Mouse (Mus musculus): ENCODE results near the gene Ebf1. TPM values are rescaled to one million over a fixed set of nuclear protein-coding genes. Genes with fewer than 3 reads are reported as not detected.
A peak's percentile ranks its signal among the peaks of the same experiment; 100 is the strongest.

Gene Ebf1
- polyA plus RNA-seq, 1 experiment from 2014 or later = 54.5 TPM

GRCm38 (mm10) chr11:44622023-44622731, 5.1 kb downstream of the Ebf1 start:
- 33% methylated on average over 11 of the region's 11 CpGs for WGBS
- H3K4me2 ChIP-seq (ENCODE audit: low read depth, low read length) = peak overlapping the region; percentile 70
- peak overlapping the region; percentile 95; the same call in 1 of the 2 replicates for H3K9ac ChIP-seq (ENCODE audit: low read depth, low read length)
- peak; percentile 77 for DNase-seq (ENCODE audit: low spot score)
- H3K4me3 ChIP-seq (ENCODE audit: low read depth, low read length) = peak overlapping the region; percentile 71
- ATAC-seq (ENCODE audit: low read depth) = no peak
- H3K27me3 ChIP-seq (replicated peaks; ENCODE audit: control insufficient read depth, insufficient read depth, low read length) = peaks cover 31% of the 10 kb centered on the region
- 0 out of 2 replicates have a peak, but pooled peaks cover 4% of the 10 kb centered on the region for H3K36me3 ChIP-seq (ENCODE audit: control insufficient read depth, insufficient read depth, low read length)
- no peak overlapping the region; the same call in 1 of the 2 replicates for H3K27ac ChIP-seq (replicated peaks; ENCODE audit: low read depth, low read length)
- no peaks in the 10 kb centered on the region; the same call in 1 of the 2 replicates for H3K4me1 ChIP-seq (ENCODE audit: control insufficient read depth, insufficient read depth, low read length)
- H3K9me3 ChIP-seq (ENCODE audit: control insufficient read depth, low read length) = no peaks in the 10 kb centered on the region

- H3K4me3 ChIP-seq (ENCODE audit: low read depth, low read length) = no peak overlapping the region
- no peaks in the 10 kb centered on the region for H3K9me3 ChIP-seq (ENCODE audit: control insufficient read depth, low read length)
- peaks cover 23% of the 10 kb centered on the region for H3K27me3 ChIP-seq (replicated peaks; ENCODE audit: control insufficient read depth, insufficient read depth, low read length)
- H3K4me1 ChIP-seq (ENCODE audit: control insufficient read depth, insufficient read depth, low read length) = peaks cover 8% of the 10 kb centered on the region
- no peak overlapping the region for H3K27ac ChIP-seq (replicated peaks; ENCODE audit: low read depth, low read length)
- 59% methylated on average over 5 of the region's 5 CpGs for WGBS
- ATAC-seq (ENCODE audit: low read depth) (no peak), DNase-seq (ENCODE audit: low spot score) (no peak)
- H3K36me3 ChIP-seq (ENCODE audit: control insufficient read depth, insufficient read depth, low read length) = 0 out of 2 replicates have a peak, but pooled peaks cover 4% of the 10 kb centered on the region
- H3K4me2 ChIP-seq (ENCODE audit: low read depth, low read length) = no peak overlapping the region
- no peak overlapping the region for H3K9ac ChIP-seq (ENCODE audit: low read depth, low read length)
Observed at GRCm38 (mm10) chr11:44624564-44624963, 7.4 kb downstream of the Ebf1 start.

GRCm38 (mm10) chr11:44626065-44626464, 8.9 kb downstream of the Ebf1 start:
- H3K27me3 ChIP-seq (replicated peaks; ENCODE audit: control insufficient read depth, insufficient read depth, low read length) = peaks cover 10% of the 10 kb centered on the region
- no peak overlapping the region for H3K4me3 ChIP-seq (ENCODE audit: low read depth, low read length)
- H3K4me2 ChIP-seq (ENCODE audit: low read depth, low read length) = no peak overlapping the region
- H3K4me1 ChIP-seq (ENCODE audit: control insufficient read depth, insufficient read depth, low read length) = peaks cover 8% of the 10 kb centered on the region
- no peak overlapping the region for H3K9ac ChIP-seq (ENCODE audit: low read depth, low read length)
- DNase-seq (ENCODE audit: low spot score) (no peak), ATAC-seq (ENCODE audit: low read depth) (no peak)
- no peaks in the 10 kb centered on the region for H3K9me3 ChIP-seq (ENCODE audit: control insufficient read depth, low read length)
- 0 out of 2 replicates have a peak, but pooled peaks cover 4% of the 10 kb centered on the region for H3K36me3 ChIP-seq (ENCODE audit: control insufficient read depth, insufficient read depth, low read length)
- H3K27ac ChIP-seq (replicated peaks; ENCODE audit: low read depth, low read length) = no peak overlapping the region
- 79% methylated on average over 10 of the region's 10 CpGs for WGBS

- H3K36me3 ChIP-seq (ENCODE audit: control insufficient read depth, insufficient read depth, low read length) = no peaks in the 10 kb centered on the region; the same call in 1 of the 2 replicates
- no peak overlapping the region for H3K27ac ChIP-seq (replicated peaks; ENCODE audit: low read depth, low read length)
- WGBS = 65% methylated on average over 4 of the region's 4 CpGs
- DNase-seq (ENCODE audit: low spot score) (no peak), ATAC-seq (ENCODE audit: low read depth) (no peak)
- no peak overlapping the region for H3K4me3 ChIP-seq (ENCODE audit: low read depth, low read length)
- no peak overlapping the region for H3K4me2 ChIP-seq (ENCODE audit: low read depth, low read length)
- H3K9me3 ChIP-seq (ENCODE audit: control insufficient read depth, low read length) = no peaks in the 10 kb centered on the region
- H3K4me1 ChIP-seq (ENCODE audit: control insufficient read depth, insufficient read depth, low read length) = peaks cover 8% of the 10 kb centered on the region
- H3K9ac ChIP-seq (ENCODE audit: low read depth, low read length) = no peak overlapping the region
- H3K27me3 ChIP-seq (replicated peaks; ENCODE audit: control insufficient read depth, insufficient read depth, low read length) = no peaks in the 10 kb centered on the region
Observed at GRCm38 (mm10) chr11:44628412-44628811, 11.3 kb downstream of the Ebf1 start.

- Histone ChIP-seq H3K4me3 (ENCODE audit: low read depth, low read length) (no peak overlapping the region), H3K4me1 (ENCODE audit: control insufficient read depth, insufficient read depth, low read length) (peaks cover 8% of the 10 kb centered on the region), H3K27me3 (replicated peaks; ENCODE audit: control insufficient read depth, insufficient read depth, low read length) (no peaks in the 10 kb centered on the region), H3K9ac (ENCODE audit: low read depth, low read length) (no peak overlapping the region), H3K9me3 (ENCODE audit: control insufficient read depth, low read length) (no peaks in the 10 kb centered on the region), H3K36me3 (ENCODE audit: control insufficient read depth, insufficient read depth, low read length) (peaks cover 13% of the 10 kb centered on the region; the same call in 1 of the 2 replicates), H3K4me2 (ENCODE audit: low read depth, low read length) (no peak overlapping the region), H3K27ac (replicated peaks; ENCODE audit: low read depth, low read length) (no peak overlapping the region)
- WGBS = 75% methylated on average over 15 of the region's 15 CpGs
- DNase-seq (ENCODE audit: low spot score) = no peak
- ATAC-seq (ENCODE audit: low read depth) = no peak
Observed at GRCm38 (mm10) chr11:44632064-44632968, 15.2 kb downstream of the Ebf1 start.

DNA sequence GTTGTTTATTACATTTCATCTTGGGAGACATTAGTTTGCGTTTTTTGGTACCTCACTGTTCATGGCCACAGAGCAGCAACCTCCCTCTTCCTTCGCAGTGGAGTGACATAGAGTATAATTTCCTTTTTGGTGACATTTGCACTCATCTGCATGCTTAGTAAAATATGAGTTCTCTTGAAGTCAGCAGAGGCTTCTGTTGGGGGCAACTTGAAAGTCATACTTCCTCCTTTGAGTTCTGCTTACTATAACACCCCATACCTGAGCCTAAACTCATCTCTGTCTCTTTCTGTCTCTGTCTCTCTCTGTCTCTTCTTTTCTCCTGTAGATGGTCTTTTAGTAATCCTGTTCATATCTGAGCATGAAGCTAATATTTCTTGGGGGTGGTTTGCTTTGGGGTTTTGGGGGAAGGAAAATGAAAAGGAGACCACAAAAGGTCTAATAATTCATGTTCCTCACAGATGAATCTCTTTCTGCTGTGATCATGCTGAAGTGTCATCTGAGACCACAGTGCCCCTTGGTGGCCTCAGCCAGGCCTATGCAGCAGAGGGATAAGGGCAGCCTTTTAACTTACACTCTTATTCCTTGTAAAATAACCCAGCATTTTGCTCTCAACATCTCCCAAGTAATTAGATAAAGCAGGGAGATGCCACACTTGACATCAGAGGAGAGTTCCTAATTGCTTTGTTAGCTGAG, 16.0 kb downstream of the Ebf1 start:
- H3K27me3 ChIP-seq (replicated peaks; ENCODE audit: control insufficient read depth, insufficient read depth, low read length) = no peaks in the 10 kb centered on the region
- no peak overlapping the region for H3K4me3 ChIP-seq (ENCODE audit: low read depth, low read length)
- peaks cover 2% of the 10 kb centered on the region for H3K4me1 ChIP-seq (ENCODE audit: control insufficient read depth, insufficient read depth, low read length)
- DNase-seq (ENCODE audit: low spot score) (no peak), ATAC-seq (ENCODE audit: low read depth) (no peak)
- H3K27ac ChIP-seq (replicated peaks; ENCODE audit: low read depth, low read length) = no peak overlapping the region
- peaks cover 13% of the 10 kb centered on the region; the same call in 1 of the 2 replicates for H3K36me3 ChIP-seq (ENCODE audit: control insufficient read depth, insufficient read depth, low read length)
- no peaks in the 10 kb centered on the region for H3K9me3 ChIP-seq (ENCODE audit: control insufficient read depth, low read length)
- no peak overlapping the region for H3K4me2 ChIP-seq (ENCODE audit: low read depth, low read length)
- H3K9ac ChIP-seq (ENCODE audit: low read depth, low read length) = no peak overlapping the region
- 89% methylated on average over 2 of the region's 2 CpGs for WGBS

GRCm38 (mm10) chr11:44634552-44635193, 17.6 kb downstream of the Ebf1 start:
- Histone ChIP-seq H3K27ac (replicated peaks; ENCODE audit: low read depth, low read length) (no peak overlapping the region), H3K9ac (ENCODE audit: low read depth, low read length) (no peak overlapping the region), H3K4me1 (ENCODE audit: control insufficient read depth, insufficient read depth, low read length) (no peaks in the 10 kb centered on the region), H3K9me3 (ENCODE audit: control insufficient read depth, low read length) (no peaks in the 10 kb centered on the region), H3K36me3 (ENCODE audit: control insufficient read depth, insufficient read depth, low read length) (peaks cover 13% of the 10 kb centered on the region; the same call in 1 of the 2 replicates), H3K27me3 (replicated peaks; ENCODE audit: control insufficient read depth, insufficient read depth, low read length) (no peaks in the 10 kb centered on the region), H3K4me2 (ENCODE audit: low read depth, low read length) (no peak overlapping the region), H3K4me3 (ENCODE audit: low read depth, low read length) (no peak overlapping the region)
- WGBS = 77% methylated on average over 6 of the region's 6 CpGs
- ATAC-seq (ENCODE audit: low read depth) (no peak), DNase-seq (ENCODE audit: low spot score) (no peak)

- no peak overlapping the region for H3K27ac ChIP-seq (replicated peaks; ENCODE audit: low read depth, low read length)
- no peak overlapping the region for H3K4me2 ChIP-seq (ENCODE audit: low read depth, low read length)
- no peaks in the 10 kb centered on the region for H3K9me3 ChIP-seq (ENCODE audit: control insufficient read depth, low read length)
- H3K9ac ChIP-seq (ENCODE audit: low read depth, low read length) = no peak overlapping the region
- WGBS = 90% methylated on average over 1 of the region's 1 CpGs
- no peaks in the 10 kb centered on the region for H3K27me3 ChIP-seq (replicated peaks; ENCODE audit: control insufficient read depth, insufficient read depth, low read length)
- no peaks in the 10 kb centered on the region for H3K4me1 ChIP-seq (ENCODE audit: control insufficient read depth, insufficient read depth, low read length)
- H3K36me3 ChIP-seq (ENCODE audit: control insufficient read depth, insufficient read depth, low read length) = peaks cover 13% of the 10 kb centered on the region; the same call in 1 of the 2 replicates
- DNase-seq (ENCODE audit: low spot score) (no peak), ATAC-seq (ENCODE audit: low read depth) (no peak)
- no peak overlapping the region for H3K4me3 ChIP-seq (ENCODE audit: low read depth, low read length)
Observed at GRCm38 (mm10) chr11:44636241-44636640, 19.1 kb downstream of the Ebf1 start.
